Mouse (Mus musculus) left cerebral cortex, adult 18-20 months (tissue): ENCODE results near the gene Coro1a. TPM values are rescaled to one million over a fixed set of nuclear protein-coding genes. Genes with fewer than 3 reads are reported as not detected.
"Not testable (repeated sequence)": the region's sequence is repeated elsewhere in the genome, so short reads cannot be mapped to it uniquely, and the experiment has no call there.

Experiments
- DNase-seq, 2 experiments: peaks; one replicate each; pipeline ENCODE4 v3.0.0; 2021 to 2022; ENCODE audit warnings: low spot score in 2 of 2, mixed read lengths in 1 of 2
- long read RNA-seq, 2 experiments: library from polyadenylated mRNA; stranded (forward); transcript quantifications; one replicate each; pipeline ENCODE4 v2.0.0; 2021
- total RNA-seq, 2 experiments: library from RNA; stranded (reverse); gene quantifications; 2 replicates each; pipeline ENCODE4 v1.2.3; 2021

Gene Coro1a
- total RNA-seq = 100 to 1,000 TPM; 161 to 166 TPM
- long read RNA-seq, experiment 1, transcript Coro1a-201 (11 exons, 1,660 nt) = major isoform, 102 of 156 reads
- long read RNA-seq, experiment 1, partial matches to known transcripts = 12 of 156 reads
- long read RNA-seq, experiment 1, other reads (novel, unspliced or antisense) = 42 of 156 reads
- long read RNA-seq, experiment 2, transcript Coro1a-201 (11 exons, 1,660 nt) = major isoform, 73 of 118 reads
- long read RNA-seq, experiment 2, partial matches to known transcripts = 18 of 118 reads
- long read RNA-seq, experiment 2, other reads (novel, unspliced or antisense) = 27 of 118 reads

DNA sequence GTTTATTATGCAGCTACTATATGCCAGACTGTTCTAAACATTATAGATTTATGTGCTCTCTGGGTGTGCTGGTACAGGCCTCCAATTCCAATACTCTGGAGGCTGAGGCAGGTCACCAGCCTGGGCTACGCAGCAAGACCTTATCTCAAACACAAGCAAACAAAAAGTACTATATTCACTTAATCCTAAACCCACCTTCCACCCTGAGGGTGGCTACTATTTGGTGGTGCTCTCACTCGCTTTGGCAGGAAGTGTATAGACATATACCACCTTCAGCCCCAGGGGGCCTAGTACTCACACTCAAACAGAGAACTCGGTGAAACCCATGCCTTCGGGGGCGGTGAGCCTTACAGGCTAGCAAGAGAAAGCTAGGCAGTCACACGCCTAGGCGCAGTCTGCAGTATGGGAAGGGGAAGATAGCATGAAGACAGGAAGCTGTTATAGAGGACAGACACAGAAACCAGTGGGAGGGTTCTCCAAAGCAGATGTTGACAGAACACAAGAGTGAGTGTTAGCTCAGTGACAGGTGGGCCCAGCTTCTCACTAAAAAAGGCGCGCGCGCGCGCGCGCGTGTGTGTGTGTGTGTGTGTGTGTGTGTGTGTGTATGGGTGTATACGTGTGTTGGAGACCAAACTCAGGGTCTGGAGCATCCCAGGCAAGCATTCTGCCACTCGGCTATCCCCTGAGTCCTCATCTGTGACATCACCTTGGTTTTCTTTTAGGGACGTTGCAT lies at the start of gene Coro1a:
TSS of gene Coro1a (minus strand) at position 346 of the 733 bp plus-strand sequence.
- no peak for DNase-seq

DNA sequence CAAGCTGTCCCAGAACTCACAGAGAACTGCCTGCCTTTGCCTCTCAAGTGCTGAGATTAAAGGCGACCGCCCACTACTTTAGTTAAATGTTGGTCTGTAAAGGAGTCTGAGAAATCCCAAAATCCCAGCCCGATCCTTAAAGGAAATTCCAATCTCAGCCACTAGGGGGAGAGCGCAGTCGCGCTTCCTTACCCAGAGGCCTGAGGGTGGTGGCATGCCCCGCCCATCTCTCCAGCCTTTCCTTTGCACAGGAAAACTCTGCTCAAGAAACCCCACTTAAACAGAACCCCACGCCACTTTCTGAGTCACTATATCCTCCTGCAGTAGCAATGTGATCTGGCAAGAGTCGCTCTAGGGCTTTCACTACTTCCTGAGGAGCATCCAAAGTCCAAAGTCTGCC lies 47.3 kb upstream of the Coro1a start:
- DNase-seq = peak; percentile 71 to 78

DNA sequence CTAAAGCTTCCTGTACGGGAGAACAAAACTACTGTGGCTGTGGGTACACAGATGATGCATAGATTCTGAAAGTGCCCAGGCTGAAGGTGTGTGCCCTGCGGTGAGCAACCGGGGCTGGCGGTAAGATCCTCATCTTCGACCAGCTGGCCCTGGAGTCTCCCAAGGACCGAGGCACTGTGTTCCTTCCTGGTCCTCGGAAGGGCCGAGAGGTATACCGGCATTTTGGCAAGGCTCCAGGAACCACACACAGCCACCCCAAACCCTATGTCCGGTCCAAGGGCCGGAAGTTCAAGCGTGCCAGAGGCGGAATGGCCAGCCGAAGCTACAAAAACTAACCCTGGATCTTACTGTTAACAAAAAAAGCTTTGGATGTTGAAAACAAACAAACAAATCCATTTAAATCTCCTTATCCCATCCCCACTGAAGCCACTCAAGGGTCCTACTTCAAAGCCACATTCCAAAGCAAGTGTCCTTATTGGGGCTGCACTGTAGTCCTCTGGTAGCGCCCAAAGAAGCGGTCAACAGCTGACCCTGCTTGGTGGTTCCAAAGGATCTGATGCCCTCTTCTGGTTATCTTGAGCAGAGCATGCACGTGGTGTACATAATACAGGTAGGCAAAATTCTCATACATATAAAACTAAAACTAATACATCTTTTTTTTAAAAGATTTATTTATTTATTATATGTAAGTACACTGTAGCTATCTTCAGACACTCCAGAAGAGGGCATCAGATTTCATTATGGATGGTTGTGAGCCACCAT lies 42.2 kb upstream of the Coro1a start:
- DNase-seq = no peak

- DNase-seq = no peak
Observed at GRCm38 (mm10) chr7:126748824-126749223, 41.2 kb upstream of the Coro1a start.

DNA sequence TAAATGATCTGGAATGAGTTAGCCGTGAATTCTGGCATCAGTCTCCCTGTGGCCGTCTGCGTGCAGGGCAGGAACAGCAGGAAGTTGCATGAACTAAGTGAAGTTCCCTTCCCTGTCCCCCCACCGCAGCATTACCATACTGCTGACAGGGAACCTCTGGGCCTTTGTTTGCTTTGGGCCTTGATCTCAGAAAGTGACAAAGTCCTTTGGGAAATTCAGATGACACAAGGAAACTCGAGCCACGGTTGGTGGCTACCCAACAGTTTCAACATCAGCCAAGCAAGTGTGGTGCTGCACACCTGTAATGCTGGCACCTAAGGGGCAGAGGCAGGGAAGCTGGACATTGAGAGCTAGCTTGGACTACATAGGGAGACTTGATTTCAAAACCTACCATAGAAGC lies 39.2 kb upstream of the Coro1a start:
- DNase-seq = no peak

- no peak for DNase-seq
Observed at GRCm38 (mm10) chr7:126746066-126746465, 38.5 kb upstream of the Coro1a start.

- peak in 1 of 2 experiments; percentile 31 for DNase-seq
Observed at GRCm38 (mm10) chr7:126741964-126742482, 34.4 kb upstream of the Coro1a start.

DNA sequence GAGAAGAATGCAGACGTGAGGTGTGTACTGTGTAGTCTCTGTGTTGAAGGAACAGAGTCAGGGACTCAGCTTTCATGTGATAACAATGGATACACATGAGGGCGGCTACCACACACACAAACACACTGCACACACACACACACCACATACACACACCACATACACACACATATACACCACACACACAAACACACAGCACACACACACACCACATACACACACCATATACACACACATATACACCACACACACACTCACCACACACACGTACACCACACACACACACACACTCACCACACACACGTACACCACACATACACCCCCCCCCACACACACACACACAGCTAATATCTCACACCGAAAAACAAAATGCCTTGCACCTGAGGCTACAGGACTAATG lies 33.9 kb upstream of the Coro1a start:
- no peak for DNase-seq

- no peak for DNase-seq
Observed at GRCm38 (mm10) chr7:126740977-126741376, 33.4 kb upstream of the Coro1a start.

- DNase-seq = no peak
Observed at GRCm38 (mm10) chr7:126740132-126740735, 32.6 kb upstream of the Coro1a start.

GRCm38 (mm10) chr7:126739551-126739950 lies 32.0 kb upstream of the Coro1a start:
- DNase-seq = peak; percentile 82 to 88

GRCm38 (mm10) chr7:126736122-126736521 lies 28.5 kb upstream of the Coro1a start:
- DNase-seq = no peak

- not testable (repeated sequence) for DNase-seq
Observed at GRCm38 (mm10) chr7:126730256-126730789, 22.7 kb upstream of the Coro1a start.

GRCm38 (mm10) chr7:126725667-126726066 lies 18.1 kb upstream of the Coro1a start:
- no peak for DNase-seq

DNA sequence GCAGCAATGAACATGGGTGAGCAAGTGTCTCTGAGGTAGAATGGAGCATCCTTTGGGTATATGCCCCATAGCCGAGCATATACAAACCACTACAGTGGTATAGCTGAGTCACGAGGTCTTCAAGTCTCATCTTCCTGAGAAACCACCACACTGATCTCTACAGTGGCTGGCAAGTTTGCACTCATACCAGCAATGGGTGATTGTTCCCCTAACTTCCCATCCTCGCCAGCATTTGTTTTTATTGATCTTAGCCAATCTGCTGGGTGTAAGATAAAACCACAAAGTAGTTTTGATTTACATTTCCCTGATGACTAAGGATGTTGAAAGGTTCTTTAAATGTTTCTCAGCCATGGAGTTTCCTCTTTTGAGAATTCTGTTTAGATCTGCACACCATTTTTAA lies 17.5 kb upstream of the Coro1a start:
- no peak for DNase-seq

DNA sequence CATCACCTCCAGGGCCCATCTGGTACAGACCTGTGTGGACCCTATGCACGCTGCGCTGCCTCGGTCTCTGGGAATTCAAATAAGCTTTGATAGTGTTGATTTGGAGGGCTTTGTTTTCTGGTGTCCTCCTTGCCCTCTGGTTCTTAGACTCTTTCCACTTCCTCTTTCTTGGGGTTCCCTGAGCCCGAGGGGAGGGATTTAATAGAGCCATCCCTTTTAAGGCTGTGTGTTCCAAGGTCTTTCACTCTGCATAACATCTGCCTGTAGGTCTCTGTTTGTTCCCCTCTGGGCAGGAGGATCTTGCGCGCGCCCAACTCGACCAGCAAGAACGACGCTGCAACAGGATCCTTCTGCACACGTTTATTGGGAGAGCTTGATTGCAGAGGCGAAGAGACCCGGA lies 14.0 kb upstream of the Coro1a start:
- no peak for DNase-seq

DNA sequence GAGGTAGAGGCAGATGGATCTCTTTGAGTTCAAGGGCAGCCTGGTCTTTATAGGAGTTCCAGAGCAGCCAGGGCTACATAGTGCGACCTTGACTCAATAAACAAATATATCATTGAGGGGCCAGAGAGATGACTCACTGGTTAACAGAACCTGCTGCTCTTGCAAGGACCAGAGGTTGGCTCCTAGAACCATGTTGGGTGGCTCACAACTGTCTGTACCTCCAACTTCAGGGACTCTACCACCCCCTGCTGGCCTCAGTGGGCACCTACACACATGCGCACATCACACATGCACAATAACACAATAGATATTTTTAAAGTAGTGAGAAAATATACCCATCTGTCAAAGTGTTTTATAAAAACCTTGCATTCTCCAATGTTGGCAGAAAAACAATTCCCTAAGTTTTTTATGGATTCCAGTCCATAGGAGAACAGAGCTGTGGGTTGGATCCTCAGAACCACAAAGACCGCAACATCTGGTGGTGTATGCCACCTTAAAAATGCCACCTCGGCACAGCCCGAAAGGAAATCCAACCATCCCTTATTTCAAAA lies 11.3 kb upstream of the Coro1a start:
- DNase-seq = peak in 1 of 2 experiments; percentile 49

DNA sequence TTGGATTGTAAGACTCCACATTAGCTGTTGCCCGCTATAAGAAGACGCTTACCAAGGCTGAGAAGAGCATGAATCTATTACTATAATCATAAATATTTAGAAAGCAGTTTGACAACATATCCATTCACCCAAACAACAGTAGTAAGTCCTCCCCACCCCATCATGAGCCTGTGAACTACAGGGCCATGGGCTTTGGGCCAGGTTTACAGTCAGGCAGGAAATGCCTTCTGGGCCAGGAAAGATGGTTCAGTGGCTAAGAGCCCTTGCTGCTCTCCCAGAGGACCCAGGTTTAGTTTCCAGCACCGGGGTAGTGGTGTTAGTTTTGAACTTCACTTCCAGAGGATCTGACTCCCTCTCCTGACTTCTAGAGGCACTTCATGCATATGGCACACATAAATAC lies 10.0 kb upstream of the Coro1a start:
- DNase-seq = no peak

GRCm38 (mm10) chr7:126715679-126716078 lies 8.1 kb upstream of the Coro1a start:
- DNase-seq = no peak

- no peak for DNase-seq
Observed at GRCm38 (mm10) chr7:126711910-126712309, 4.3 kb upstream of the Coro1a start.

DNA sequence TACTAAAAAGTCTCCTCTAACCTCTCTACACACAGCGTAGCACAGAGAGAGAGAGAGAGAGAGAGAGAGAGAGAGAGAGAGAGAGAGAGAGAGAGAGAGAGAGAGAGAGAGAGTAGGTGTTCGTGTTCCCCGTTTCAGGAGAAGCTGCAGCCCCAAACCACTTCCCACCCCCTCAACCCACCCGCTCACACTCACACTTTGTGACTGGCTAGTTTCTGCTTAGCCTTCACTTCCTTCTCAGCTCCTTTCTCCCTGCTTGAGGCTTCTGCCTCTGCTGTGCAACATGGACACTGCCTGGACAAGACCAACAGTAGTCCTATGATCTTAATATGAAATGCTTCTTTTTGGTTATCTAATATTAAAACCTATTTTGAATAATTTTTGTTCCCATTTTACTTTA lies 2.7 kb upstream of the Coro1a start:
- no peak for DNase-seq
